Mouse (Mus musculus): ENCODE measurements around the gene Mgea5.

The Mgea5 gene

DNA sequence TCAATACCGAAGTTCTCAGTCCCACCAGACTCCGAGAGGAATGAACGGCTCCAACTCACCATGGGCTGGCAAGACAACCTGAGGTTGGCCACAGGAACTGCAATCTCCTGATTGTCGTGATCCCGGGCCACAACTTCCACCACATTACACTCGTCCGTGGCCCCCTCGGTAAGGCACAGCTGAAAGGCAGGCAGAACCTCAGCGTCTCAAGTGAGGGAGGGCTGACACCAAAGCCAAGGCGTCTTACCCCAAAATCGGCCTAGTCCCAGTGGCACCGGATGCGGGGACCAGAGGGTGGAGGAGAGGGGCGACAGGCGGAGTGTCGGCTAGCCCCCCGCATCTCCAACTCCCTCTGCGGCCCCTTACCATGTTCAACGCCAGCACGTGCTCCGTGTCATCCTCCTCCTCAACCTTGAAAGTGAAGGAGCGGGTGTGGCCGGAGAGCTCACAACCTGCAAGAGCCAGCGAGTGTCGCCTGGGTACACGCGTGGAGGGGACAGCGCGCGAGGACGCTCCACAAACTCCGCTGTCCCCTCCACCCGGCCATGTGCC, 34.9 kb downstream of the Mgea5 start:
- no peak for DNase-seq (ENCODE audit: low spot score in 2 of 2)

DNA sequence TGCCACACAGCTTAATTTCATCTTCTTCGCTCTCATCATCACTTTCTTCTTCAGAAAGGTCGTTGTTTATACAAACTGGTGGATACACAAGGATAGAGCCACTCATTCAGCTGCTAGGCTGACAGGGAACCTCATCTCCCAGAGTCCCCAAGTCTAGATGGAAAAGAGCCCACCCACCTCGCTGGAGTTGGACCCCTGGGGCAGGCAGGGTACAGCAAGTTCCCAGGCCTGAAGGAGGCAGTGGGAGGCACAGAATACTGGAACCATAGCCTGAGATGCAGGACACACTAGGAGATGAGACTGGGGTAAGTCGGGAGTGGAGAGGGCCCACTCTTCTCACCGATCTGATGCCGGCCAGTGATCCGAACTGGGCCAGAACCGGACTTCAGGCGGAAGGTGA, 35.4 kb downstream of the Mgea5 start:
- no peak for DNase-seq (ENCODE audit: low spot score in 2 of 2)

DNA sequence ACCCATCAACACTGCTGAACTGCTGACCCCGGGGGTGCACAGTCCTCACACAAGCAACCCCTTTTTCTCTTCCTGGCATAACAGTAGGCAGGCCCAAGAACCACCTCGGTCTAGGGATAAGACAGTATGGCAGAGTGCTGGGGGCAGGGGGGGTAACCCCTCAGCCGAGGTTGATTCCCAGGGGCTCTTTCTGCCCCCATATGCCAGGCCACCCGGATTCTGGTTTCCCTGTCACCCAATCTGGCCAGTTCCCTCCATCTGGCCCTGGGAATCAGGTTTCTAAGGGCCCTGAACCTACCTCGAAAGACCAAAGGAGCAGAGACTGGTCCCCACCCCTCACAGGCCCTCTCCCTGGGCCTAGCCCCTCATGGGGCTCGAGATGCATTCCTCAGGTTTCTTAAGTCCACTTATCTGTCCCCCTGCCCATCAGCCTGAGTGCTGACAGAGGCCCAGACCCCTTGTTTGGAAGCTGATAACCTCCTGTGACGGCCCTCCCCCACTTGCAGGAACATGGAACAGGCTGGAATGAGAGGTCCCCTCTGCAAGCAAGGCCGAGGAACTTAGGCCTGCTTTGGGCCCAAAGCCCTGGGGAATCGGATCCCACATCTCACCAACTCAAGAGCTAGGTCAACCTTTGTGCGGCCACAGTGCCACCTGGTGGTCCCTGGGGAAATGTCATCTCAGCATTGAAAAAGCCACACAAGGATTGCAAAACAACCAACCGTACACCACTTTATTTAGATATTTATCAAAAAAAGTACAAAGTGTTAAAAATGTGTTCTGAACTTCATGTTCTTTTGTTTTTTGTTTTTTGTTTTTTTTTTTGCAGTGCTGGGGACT, 36.4 kb downstream of the Mgea5 start:
- peak; percentile 81 to 87 for DNase-seq (ENCODE audit: low spot score in 2 of 2)

DNA sequence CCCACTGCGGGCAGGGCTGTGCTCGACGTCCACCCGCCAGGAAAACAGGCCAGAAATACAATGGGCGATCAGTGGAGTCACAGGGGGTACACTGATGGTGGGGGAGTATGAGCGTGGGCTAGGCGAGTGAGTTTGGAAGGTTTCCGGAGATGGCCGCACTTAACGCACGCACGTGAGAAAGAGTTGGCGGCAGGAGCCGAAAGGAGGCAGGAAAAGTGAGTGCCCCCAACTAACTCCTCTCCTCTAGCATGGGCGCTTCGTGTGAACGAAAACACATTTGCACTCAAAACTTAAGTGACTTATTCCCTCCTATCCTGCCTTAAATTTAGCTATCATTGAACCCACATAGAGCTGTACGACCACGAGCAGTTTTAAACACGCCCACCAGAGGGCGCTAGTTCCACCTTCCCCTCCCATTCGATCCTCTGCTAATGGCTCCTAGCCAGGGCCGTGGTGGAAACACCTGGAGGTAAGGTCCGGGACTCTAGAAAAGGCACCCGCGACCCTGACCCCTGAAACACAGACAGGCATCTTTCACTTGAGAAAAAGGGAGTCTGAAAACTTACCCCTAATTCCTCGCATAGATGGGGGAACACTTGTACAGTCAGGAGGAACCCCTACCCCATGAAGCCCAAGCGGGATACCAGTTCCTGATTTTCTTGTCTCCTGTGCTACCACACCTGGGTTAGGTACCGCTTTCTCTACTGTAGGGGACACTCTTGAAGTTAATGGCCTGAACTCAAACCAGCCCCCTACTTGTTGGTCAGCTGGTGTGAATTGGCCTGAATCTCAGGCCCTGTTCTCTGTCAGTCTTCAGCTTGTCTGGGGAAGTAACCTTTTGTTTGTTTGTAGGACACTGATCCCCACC, 37.2 kb downstream of the Mgea5 start:
- peak; percentile 70 to 72 for DNase-seq (ENCODE audit: low spot score in 2 of 2)

DNA sequence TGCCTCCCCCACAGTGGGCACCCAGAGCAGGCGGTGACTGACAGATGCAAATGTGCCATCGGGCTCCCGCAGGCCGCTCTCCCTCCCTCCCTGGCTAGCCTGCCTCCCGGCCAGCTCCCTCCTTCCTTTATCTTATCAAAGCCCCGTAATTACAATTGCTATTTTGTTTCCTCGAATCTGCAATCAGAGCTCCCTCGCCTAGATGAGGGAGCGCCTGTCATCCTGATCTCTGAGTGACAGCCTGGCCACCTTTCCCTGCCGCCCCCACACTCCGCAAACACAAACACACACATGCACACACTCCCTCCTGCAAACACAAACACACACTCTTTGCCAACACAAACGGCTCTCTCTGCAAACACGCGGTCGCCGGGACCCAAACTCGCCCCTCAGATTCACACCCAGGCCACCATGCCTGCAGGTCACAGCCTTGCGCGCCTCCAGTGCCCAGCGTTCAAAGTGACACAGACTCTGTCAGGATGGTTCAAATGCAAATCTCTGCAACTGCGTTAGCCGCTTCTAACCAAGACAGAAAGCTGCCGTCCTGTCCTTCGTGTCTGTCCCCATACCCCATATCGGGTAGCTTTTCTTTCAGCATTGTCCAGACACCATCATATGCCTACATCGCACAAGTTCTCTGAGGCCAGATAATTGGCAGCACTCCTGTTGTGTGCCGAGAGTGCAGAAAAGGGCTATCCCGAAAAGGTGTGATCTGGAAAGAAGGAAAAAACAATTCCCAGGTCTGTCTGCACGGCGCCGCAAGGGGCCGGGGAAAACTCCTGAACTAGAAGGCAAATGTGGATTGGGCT, 38.1 kb downstream of the Mgea5 start:
- no peak for DNase-seq (ENCODE audit: low spot score in 2 of 2)

DNA sequence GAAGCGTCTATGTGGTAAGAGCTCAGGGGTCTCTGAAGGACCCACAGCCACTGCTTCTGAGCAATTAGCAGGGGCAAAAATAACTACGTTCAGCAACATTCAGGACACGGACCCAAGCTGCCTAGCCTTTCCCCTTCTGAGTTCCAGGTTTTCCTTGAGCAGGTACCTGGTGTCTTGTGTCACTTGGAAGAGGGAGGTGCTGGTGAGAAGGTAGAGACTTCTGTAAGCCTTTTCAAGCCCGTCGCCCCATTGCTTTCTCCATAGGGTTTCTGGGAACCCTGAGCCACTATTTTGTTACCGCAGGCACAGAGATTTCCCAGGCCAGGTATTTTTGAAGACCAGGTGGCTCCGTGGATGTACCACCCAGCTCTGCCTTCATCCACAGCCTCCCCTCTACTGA, 40.0 kb downstream of the Mgea5 start:
- no peak for DNase-seq (ENCODE audit: low spot score in 2 of 2)

DNA sequence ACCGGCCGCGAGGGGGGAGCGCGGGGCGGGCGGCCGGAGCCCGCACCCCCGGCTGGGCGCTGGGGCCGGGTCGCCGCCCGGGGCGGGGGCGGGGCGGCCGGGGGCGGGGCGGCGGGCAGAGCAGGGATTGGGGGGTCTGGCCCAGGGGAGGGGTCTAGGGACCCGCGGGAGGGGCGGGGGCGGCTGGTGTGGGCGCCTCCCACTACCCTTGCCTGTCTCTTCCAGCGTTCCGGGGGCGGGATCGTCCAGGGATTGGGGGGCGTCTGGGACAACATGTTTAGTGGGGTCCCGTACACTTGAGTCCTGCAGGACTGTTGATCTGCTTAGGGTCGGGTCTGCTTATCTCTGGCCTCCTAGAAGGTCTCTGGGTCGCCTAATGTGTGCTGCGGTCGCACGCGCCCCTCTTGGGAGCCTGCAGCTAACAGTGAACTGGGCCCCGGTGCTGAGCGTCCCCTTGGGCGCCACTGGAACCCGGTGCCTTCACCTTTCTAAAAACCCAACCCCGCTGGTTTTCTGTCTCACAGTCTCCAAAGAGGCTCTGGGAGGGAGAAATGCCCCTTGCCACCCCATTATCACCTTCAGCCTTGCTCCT, 40.6 kb downstream of the Mgea5 start:
- DNase-seq (ENCODE audit: low spot score in 2 of 2), result no peak

DNA sequence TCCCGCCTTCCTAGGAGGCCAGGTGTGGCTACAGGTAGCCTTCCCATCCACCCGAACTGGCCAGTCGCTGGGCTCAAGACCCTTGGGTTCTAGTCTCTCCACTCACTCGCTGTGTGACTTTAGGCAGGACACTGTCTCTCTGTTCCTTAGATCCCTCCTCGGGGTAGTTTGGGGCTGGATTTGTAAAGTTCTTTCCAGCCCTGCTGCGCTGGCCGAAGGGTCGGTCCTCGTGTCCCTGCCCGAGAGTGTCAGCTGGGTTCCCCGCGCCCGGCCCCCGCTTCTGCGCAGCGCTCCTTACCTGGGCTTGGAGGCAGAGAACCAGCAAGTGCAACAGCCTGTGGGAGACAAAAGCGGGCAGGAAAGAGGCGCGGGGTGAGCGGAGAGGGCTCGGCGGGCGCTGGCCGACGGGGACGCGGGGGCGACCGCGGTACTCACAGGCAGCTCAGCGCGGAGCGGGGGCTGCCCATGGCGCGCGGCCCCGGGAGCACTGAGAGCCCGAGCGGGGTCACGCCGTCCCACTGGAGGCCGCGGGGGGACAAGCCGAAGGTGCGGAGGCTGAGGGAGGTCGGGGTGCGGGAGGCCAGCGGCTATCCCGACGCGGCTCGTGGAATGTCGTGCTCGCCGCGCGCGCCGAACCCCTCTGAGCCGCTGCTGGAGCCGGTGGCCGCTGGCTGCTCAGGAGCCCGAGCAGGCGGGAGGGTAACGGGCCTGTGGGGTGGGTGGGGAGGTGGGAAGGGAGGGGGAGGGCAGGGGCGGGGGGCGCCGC, 41.2 kb downstream of the Mgea5 start, which contains the start of gene Fgf8:
Gene Fgf8 (minus strand): TSS at position 698 of the 766 bp plus-strand sequence.
- DNase-seq (ENCODE audit: low spot score in 2 of 2), result no peak

DNA sequence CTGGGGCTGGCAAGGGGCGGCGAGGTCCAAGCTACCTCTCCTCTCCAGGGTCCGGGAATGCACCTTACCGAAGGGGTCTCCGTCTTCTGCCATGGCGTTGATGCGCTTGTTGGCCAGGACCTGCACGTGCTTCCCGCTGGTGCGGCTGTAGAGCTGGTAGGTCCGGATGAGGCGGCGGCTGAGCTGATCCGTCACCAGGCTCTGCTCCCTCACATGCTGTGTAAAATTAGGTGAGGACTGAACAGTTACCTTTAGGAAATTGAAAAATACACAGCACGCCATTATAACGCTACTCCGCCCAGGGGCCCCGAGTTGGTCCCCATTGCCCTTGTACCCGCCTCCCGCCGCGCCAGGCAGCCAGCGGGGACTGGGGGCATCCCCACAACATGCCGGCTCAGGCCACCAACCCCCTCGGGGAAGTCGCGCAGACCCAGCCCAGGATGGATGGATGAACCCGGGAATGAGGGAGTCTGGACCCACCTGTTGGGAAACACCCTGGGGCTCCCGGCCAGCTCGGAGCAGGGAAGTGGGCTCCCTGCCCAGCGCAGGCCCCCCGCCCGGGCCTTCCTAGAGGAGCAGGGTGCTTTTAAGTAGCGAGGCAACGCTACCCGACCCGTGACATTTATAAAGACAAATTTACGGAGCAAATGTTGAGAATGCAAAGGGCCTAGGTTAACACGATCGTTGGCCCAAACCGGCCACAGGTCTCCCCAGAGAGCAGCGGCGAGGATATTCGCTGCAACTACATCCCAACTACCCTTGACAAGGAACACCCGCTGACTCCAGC, 42.0 kb downstream of the Mgea5 start:
- no peak for DNase-seq (ENCODE audit: low spot score in 2 of 2)

DNA sequence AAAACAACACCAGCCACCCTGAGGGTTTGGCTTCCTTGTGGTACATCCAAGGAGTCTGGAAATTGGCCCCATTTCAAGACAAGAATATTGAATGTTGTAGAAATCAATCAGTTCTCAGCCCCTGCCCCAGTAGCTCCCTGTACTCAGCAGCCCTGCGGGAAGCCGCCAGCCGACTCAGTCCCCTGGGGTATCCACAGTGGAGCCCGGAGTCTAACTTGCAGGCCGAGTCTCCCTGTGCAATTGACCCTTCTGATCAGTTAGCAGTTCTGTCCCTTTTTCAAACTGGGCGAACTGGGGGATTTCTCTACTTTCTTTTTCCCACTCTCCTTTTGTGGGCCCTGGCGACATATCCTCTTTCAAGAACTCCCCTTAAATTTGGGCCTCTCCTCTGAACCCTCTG, 42.8 kb downstream of the Mgea5 start:
- no peak for DNase-seq (ENCODE audit: low spot score in 2 of 2)

DNA sequence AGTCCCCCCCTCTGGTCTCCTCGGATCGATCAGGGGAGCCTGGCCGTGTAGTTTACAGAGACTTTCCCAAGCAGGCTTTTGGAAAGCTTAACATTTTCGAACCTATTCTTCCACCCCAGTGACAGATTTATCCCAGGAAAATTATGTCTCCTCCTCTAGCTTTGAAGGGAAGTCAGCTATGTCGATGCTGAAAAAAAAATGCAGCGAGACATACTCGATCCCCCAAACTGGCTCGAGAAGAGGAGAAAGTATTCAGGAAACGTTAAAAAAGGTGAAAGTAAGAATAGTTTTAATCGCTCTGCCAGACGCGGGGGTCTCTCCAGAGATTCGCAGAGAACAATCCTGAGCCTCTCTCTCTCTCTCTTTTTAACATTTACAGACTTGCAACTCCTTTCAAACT, 43.4 kb downstream of the Mgea5 start:
- DNase-seq (ENCODE audit: low spot score in 2 of 2), result no peak

DNA sequence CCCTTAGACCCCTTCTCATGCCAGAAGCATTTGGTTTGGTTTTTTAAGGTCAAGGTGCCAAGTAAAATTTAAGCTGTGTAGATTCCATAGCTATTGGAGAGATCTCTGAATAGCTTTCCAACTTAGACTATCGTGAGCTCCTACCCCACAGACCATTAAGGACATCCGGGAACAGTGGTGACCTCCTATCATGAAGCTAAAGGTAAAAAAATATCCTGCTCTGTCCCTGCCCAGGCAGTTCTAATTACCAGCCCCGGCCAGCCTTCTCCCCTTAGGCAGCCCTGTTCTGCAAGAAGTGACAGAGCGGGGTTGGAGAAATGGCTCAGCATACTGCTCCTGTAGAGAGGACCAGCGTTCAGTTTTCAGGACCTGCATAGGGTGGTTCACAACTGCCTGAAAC, 45.1 kb downstream of the Mgea5 start:
- no peak for DNase-seq (ENCODE audit: low spot score in 2 of 2)

DNA sequence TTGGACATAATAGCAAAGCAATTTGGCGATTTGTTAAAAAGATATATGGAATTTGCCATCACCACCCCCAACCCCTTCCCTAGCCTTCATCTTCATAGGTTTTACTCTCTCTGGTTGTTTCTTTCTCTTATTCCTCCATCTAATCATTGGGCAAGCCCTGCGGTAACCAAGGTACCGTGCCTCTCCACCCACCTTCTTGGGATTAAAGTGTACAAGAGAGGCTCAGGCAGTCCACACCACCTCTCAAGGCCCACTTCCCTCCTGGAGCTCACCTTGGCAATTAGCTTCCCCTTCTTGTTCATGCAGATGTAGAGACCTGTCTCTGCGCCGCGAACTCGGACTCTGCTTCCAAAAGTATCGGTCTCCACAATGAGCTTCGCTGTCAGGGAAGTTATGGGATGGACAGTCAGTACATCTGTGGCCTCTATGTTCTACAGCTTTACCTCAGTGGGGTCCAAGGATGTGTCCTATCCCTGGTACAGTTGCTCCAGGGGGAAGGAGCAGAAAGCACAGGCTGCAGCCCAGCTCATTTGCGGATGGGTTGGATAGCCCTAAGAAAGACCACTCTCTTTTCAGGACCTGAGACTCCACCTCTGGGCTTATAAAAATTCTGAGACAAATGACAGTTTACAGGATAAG, 45.7 kb downstream of the Mgea5 start:
- DNase-seq (ENCODE audit: low spot score in 2 of 2), result no peak

DNA sequence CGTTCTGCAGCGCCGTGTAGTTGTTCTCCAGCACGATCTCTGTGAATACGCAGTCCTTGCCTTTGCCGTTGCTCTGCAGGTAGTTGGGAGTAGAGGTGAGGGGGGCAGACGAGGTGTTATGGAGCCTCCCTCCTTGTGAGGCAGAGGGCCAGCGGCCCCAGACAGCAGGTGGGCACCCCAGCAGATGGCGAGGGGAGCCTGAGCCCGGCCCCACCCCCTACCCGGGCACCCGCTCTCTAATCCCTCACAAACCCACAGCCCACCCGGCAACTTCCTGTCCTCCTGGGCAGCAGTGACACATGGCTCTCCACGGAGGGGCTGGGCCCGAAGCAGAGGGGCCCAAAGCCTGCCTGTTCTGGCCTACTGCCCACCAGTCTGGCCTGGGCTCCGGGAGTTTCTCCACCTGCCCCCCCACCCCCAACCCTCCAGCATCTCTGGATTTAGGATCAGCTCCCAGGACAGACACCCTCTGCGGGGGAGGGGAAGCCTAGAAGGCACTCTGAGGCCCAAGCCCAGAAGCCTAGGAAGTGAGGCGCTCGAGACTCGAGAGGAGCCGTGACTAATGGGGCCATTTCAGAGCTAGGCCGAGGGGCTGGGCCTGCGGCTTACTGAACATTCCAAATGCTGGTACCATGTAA, 46.3 kb downstream of the Mgea5 start:
- no peak for DNase-seq (ENCODE audit: low spot score in 2 of 2)

DNA sequence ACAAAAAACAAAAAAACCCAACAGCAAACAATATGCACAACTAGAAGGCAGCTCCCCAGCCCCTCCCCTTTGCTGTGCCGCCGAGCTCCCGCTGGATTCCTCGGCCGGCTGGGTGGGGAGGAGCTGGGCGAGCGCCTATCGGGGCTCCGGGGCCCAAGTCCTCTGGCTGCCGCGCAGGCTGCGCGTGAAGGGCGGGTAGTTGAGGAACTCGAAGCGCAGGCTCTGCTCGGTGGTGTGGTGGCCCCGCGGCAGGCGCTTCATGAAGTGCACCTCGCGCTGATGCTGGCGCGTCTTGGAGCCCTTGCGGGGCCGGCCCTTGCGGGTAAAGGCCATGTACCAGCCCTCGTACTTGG, 46.8 kb downstream of the Mgea5 start:
- peak in 1 of 2 experiments; percentile 30 for DNase-seq (ENCODE audit: low spot score in 2 of 2)

DNA sequence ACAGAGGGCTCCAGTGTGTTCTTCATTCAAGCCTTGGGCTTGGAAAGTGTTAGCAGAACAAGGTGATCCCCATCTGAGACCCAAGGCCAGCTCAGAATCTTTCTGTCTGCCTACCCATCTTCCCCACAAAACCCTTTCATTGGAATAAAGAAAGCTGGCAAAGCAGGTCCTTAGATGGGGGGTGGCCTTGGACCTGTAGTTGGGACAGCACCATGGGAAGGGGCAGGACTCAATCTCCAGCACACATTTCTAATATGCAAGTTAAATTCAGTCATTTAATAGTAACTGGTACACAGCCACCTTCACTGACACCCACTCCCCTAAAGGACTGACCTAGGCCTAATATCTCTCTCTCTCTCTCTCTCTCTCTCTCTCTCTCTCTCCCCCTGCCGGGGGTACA, 47.4 kb downstream of the Mgea5 start:
- no peak for DNase-seq (ENCODE audit: low spot score in 2 of 2)

DNA sequence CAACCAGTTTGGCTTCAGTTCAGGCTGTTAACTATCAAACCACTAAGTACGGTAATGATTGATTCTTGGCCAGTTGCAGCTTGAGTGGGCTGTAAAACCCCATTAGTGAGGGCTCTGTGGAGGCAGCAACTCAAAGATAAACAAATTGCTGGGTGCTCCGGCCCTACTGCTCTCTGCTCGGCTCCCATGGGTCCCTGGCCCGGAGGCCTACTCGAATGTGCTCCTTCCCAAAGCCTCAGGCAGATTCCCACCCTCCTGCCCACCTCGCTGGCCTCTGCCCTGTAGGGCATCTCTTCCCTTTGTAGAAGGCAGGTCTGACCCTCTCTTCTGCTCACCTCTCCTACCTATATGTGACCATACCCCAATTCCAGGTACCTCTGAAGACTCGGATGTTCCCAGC, 48.9 kb downstream of the Mgea5 start:
- DNase-seq (ENCODE audit: low spot score in 2 of 2), result no peak

DNA sequence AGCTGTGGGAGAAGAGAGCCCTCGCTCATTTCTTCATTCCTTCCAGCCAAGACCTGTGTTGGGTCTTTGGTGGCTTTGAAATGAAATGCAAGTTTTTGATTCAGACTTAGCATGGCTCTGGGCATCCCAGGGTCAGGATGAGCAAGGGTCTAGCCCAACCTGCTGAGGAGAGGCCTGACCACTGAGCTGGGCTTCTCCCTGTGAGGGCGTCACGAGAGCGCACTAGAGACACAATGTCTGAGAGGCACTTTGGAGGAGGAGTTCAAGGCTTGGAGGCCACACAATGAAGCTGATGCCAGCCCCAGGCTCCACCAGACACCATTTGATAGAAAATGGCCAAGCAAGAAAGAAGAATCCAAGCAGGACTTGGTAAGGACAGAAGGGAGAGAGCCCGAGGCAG, 49.4 kb downstream of the Mgea5 start:
- DNase-seq (ENCODE audit: low spot score in 2 of 2), result no peak

DNA sequence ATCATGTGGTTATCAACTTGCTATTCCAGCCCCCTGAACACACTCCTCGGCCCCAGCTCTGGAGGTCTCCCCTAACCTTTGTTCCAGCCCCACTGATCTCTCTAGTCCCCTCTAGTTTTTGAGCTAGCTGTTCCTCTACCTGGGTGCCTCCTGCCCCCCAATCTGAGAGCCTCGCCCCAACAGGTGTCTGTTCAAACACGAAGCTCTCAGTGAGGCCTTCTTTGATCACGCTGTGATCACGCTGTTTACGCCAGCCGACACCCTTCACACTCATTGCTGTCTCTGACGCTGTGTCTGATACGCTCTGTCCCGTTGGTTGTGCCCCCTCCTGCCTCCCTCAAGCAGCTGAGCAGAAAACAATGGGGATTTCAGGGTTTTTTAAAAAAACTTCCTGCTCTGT, 50.1 kb downstream of the Mgea5 start:
- DNase-seq (ENCODE audit: low spot score in 2 of 2), result no peak
